Mouse (Mus musculus): ENCODE measurements around the gene Popdc3.
A peak's percentile ranks its signal among the peaks of the same experiment; 100 is the strongest.
"Not testable (repeated sequence)": the region's sequence is repeated elsewhere in the genome, so short reads cannot be mapped to it uniquely, and the experiment has no call there.

Popdc3 gene

GRCm38 (mm10) chr10:45204582-45204981 lies 26.7 kb downstream of the Popdc3 start:
- no peak for DNase-seq

DNA sequence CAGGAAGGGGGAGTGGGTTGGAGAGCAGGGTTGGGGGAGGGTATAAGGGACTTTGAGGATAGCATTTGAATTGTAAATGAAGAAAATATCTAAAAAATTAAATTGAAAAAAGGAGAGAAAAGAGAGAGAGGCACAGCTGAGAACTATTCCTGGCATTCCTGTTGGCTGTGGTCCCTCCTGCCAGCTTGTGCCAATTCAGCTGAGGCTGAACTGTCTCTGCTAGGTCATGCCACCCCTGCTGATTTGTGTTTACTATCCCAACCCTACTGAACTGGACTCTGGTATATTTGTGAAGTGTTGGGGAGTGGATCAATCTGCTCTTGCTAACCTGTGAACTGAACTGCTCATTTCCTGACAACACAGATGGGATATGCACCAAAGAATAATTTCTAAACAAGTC lies 32.3 kb downstream of the Popdc3 start:
- peak in 1 of 2 experiments; percentile 14 for DNase-seq

DNA sequence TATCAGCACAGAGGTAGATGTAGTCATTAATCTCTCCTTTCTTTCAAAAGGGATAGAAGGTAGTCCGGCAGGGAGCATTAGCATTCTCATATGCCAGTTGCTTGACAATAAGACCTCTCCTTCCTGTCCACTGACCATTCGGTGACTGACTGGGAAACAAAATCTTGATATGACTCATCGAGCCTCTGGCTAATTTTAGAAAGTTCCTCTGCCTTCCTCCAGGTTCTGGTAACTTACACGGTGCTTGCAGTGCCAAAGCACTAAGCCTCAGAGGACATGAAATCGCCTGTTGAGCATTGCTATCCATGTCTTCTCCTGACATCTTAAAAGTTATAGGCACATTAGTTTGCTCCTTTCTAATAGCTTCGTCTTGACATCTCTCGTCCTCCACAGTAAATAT lies 38.8 kb downstream of the Popdc3 start:
- DNase-seq = no peak

GRCm38 (mm10) chr10:45229954-45230353 lies 52.1 kb downstream of the Popdc3 start:
- DNase-seq = no peak

- DNase-seq = no peak
These were observed 55.5 kb downstream of the Popdc3 start for GRCm38 (mm10) chr10:45233351-45233750.

DNA sequence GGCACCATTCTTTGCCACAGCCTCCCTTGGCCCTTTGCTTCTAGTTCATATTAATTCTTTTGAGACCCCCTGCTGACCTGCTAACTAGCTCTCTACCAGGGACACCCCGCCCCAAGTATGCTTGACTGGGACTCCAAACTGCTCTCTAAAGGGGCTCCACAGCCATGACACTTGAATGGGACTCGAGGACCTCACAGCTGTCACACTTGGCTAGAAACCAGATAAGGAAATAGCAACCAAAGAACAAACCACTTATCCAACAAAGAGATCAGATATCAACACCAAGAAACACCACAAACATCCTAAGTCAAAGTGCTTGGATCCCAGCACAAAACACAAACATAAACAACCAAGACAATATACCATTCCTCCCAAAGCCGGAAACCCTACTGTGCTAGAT lies 58.4 kb downstream of the Popdc3 start:
- peak in 1 of 2 experiments; percentile 5 for DNase-seq

- no peak for DNase-seq
These were observed 59.6 kb downstream of the Popdc3 start for GRCm38 (mm10) chr10:45237492-45237891.

GRCm38 (mm10) chr10:45260477-45260876 lies 82.6 kb downstream of the Popdc3 start:
- DNase-seq = no peak

GRCm38 (mm10) chr10:45262126-45262525 lies 84.2 kb downstream of the Popdc3 start:
- DNase-seq = no peak

- no peak for DNase-seq
These were observed 98.6 kb downstream of the Popdc3 start for GRCm38 (mm10) chr10:45276499-45276898.

GRCm38 (mm10) chr10:45276995-45277394 lies 99.1 kb downstream of the Popdc3 start:
- no peak for DNase-seq

DNA sequence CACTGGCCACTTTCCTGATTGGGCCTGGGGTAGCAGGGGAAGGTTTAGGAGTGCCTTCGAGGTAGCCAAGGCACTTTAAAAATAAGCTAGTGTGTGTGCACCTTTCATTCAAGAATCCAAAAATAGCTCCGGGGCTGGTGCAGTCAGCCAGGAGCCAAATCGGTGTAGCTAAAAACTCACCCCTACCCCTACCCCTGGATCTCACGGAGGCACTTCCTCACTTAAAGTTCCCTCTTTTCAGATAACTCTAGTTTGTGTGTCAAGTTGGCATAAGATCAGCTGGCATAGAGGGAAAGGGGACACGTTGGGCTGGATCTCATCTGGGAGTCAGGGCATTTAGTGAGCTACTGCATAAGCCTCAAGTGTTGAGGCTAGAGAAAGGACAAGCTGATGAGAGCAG lies 107.8 kb downstream of the Popdc3 start:
- no peak for DNase-seq

GRCm38 (mm10) chr10:45288351-45288750 lies 110.5 kb downstream of the Popdc3 start:
- no peak for DNase-seq

- DNase-seq = peak; percentile 47 to 58
These were observed 111.6 kb downstream of the Popdc3 start for GRCm38 (mm10) chr10:45289218-45290105.

DNA sequence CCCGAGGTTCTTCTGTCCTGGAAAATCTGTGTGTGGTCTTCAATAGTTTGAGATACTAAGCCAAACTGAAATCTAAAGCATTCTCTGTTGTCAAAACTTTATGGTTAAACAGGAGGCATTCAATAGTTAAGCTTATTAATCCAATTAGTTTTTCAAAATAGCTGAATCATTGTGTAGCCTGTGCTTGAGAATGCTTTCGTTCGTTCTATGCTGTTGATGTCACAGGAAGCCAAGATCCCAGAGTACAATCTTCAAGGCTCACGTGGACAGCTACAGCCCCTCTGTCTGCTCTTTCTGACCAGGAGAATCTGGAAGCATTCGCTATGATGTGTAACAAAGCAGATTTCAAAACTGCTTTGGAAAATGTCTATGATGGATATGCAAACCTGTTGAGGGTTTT lies 112.7 kb downstream of the Popdc3 start:
- no peak for DNase-seq

DNA sequence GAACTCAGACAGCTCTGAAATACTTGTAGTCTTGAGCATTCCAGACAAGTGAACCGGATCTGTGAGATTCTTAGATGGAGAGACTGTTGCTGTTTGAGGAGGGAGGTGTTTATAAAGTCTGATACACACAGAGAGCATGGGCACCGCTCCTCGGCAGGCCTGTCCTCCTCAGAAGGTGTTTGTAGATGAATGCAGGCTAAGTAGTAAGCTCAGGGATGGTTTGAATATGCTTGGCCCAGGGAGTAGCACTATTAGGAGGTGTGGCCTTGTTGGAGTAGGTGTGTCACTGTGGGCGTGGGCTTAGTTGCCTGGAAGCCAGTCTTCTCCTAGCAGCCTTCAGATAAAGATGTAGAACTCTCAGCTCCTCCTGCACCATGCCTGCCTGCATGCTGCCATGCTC lies 114.3 kb downstream of the Popdc3 start:
- not testable (repeated sequence) for DNase-seq

DNA sequence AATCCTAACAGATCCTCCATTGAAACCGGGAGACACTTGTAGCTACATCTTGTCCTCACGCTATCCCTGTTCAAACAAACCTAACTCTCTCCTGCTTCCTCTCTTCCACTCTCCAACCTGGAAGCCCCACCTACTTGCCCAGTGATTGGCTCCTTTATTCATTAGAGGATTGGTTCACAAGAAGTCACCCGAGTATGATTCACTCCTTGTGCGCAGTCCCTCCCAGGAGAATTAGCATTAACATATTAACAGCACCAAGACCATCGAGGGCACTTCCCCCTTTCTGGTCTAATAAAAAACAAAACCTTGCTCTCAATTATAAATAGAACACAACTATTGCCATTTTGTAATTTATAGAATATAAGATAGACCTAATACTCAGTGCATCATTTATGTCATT lies 117.2 kb downstream of the Popdc3 start:
- DNase-seq = no peak

GRCm38 (mm10) chr10:45298503-45298902 lies 120.6 kb downstream of the Popdc3 start:
- DNase-seq = peak; percentile 7 to 11

DNA sequence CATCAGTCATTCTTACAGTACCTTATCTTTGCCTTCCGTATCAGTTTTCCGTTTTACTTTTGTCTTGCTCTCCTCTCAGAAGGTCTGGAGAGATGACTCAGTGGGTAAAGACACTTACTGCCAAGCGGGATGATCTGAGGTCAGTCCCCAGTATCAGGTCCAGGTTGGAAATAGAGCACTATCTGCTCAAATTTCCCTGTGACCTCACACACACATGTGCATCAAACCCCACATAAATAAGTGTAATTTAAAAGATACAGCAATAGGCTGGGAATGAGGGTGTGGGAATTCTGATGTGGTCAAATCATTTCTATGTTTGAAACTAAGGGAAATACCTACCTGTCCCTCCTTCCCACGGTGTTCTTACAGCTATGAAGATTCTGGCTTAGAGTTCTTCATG lies 121.6 kb downstream of the Popdc3 start:
- no peak for DNase-seq

DNA sequence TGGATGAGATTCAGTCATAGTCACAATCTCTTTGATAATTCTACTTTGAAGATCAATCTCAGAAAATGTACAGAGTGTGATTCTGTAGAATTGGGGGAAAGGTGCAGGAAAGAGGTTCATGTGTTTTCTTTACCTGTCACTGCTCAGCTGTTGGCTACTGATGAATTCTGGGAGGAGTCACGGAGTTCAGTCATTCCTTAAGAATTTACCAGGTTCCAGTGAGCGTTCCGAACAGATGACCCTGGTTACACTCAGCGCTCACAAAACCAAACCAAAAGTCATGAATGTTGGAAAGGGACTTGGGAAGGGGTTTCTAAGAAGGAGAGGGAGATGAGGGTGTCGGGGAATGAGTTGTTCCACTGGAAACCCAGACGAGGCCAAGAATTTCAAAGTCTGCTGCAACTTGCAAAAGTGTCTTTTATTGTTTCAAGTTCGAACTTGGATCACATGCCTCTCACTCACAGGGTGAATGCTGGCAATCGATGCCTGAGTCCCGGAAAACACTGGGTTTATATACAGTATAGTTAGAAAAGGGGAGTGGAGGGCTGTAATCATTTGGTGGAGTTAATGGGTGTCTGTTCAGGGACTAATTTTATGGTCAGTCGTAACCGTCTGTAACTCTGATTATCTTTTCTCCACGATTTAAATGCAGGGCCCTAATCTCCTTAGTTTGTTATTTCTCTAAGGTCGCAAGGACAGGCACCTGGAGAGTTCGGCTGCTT lies 125.6 kb downstream of the Popdc3 start:
- DNase-seq = no peak

- no peak for DNase-seq
These were observed 127.3 kb downstream of the Popdc3 start for GRCm38 (mm10) chr10:45305173-45305572.

GRCm38 (mm10) chr10:45311129-45311528 lies 133.2 kb downstream of the Popdc3 start:
- no peak for DNase-seq

- peak; percentile 5 to 22 for DNase-seq
These were observed 133.7 kb downstream of the Popdc3 start for GRCm38 (mm10) chr10:45311624-45312023.

GRCm38 (mm10) chr10:45314865-45315264 lies 137.0 kb downstream of the Popdc3 start:
- DNase-seq = no peak

Data from cerebellum, postnatal 14 days (tissue).